20 mouse cellular contexts compared by ENCODE assay signal in genomic region chr16:44812468-44813065, GRCm38 (mm10). TPM values are rescaled to one million over a fixed set of nuclear protein-coding genes. Genes with fewer than 3 reads are reported as not detected.
"Had no signal": no experiment of that assay in that cellular context is flagged by ENCODE, and none has a peak within 500 bp of the region (broad histone marks: within the 10 kb centered on the region; RNA-seq: fewer than 3 reads in every experiment).

No protein-coding gene starts in this region.

- H3K36me3 ChIP-seq: kidney, embryonic 15.5 days; limb, embryonic 13.5 days; liver, embryonic 12.5 days; midbrain, embryonic 12.5 days; neural tube, embryonic 15.5 days had no signal

- H3K4me2 ChIP-seq: kidney, embryonic 15.5 days; limb, embryonic 13.5 days; liver, embryonic 12.5 days; lung, embryonic 14.5 days; midbrain, embryonic 12.5 days; neural tube, embryonic 15.5 days had no signal

- DNase-seq: kidney, adult 2 months; kidney, postnatal 14 days; left cerebral cortex, postnatal 4 days; lung, embryonic 14.5 days; lung, postnatal 10 days; thymus, adult 18-20 months; thymus, postnatal 14 days had no signal

- H3K9ac ChIP-seq: kidney, embryonic 15.5 days; limb, embryonic 13.5 days; liver, embryonic 12.5 days; lung, embryonic 14.5 days; midbrain, embryonic 12.5 days; neural tube, embryonic 15.5 days had no signal

- H3K27me3 ChIP-seq: kidney, embryonic 15.5 days; limb, embryonic 13.5 days; liver, embryonic 12.5 days; midbrain, embryonic 12.5 days; neural tube, embryonic 15.5 days had no signal

- H3K9me3 ChIP-seq: kidney, embryonic 15.5 days; limb, embryonic 13.5 days; liver, embryonic 12.5 days; midbrain, embryonic 12.5 days; neural tube, embryonic 15.5 days had no signal

- H3K4me1 ChIP-seq: kidney, embryonic 15.5 days; limb, embryonic 13.5 days; liver, embryonic 12.5 days; midbrain, embryonic 12.5 days; neural tube, embryonic 15.5 days had no signal

- H3K27ac ChIP-seq: kidney, embryonic 15.5 days; limb, embryonic 13.5 days; liver, embryonic 12.5 days; midbrain, embryonic 12.5 days; neural tube, embryonic 15.5 days had no signal

- H3K4me3 ChIP-seq: kidney, embryonic 15.5 days; limb, embryonic 13.5 days; liver, embryonic 12.5 days; midbrain, embryonic 12.5 days; neural tube, embryonic 15.5 days had no signal

RNA-seq across cellular contexts. Expression of gene Cd200r4, which starts 1.0 kb away (rescaled TPM):
- total RNA-seq: layer of hippocampus, postnatal 14 days; left cerebral cortex, postnatal 10 days; left cerebral cortex, postnatal 4 days; midbrain, postnatal 0 days had no signal
- polyA plus RNA-seq: kidney, embryonic 15.5 days; lung, embryonic 14.5 days; neural tube, embryonic 11.5 days; neural tube, embryonic 15.5 days had no signal

RNA-seq across cellular contexts. Expression of gene Cd200r1, which starts 47.0 kb away (rescaled TPM):
- total RNA-seq: left cerebral cortex, postnatal 4 days; midbrain, postnatal 0 days had no signal

RNA-seq across cellular contexts. Expression of gene Cd200r2, which starts 54.3 kb away (rescaled TPM):
- total RNA-seq: layer of hippocampus, adult 8-10 months; layer of hippocampus, postnatal 14 days; left cerebral cortex, adult 18-20 months; left cerebral cortex, postnatal 10 days; left cerebral cortex, postnatal 4 days; megakaryocyte-erythroid progenitor cell, adult 5-6 weeks had no signal
- polyA plus RNA-seq: kidney, adult 2 months; kidney, embryonic 15.5 days; limb, embryonic 13.5 days; liver, embryonic 12.5 days; lung, embryonic 14.5 days; midbrain, embryonic 12.5 days; midbrain, postnatal 0 days; neural tube, embryonic 11.5 days; neural tube, embryonic 15.5 days; stomach, embryonic 14.5 days had no signal
